Mouse (Mus musculus) spleen, postnatal 36 days (tissue): Measurements from ENCODE around the gene Trappc1.
A peak's percentile ranks its signal among the peaks of the same experiment; 100 is the strongest.

Experiments
- DNase-seq, 2 experiments: peaks; one replicate each; pipeline ENCODE4 v3.0.0; 2022; ENCODE audit warnings: low spot score in 2 of 2, mixed read lengths in 1 of 2

Gene Trappc1

GRCm38 (mm10) chr11:69369990-69370816 lies 46.4 kb downstream of the Trappc1 start:
- no peak for DNase-seq

GRCm38 (mm10) chr11:69370817-69371215 lies 47.0 kb downstream of the Trappc1 start:
- DNase-seq, result no peak

DNA sequence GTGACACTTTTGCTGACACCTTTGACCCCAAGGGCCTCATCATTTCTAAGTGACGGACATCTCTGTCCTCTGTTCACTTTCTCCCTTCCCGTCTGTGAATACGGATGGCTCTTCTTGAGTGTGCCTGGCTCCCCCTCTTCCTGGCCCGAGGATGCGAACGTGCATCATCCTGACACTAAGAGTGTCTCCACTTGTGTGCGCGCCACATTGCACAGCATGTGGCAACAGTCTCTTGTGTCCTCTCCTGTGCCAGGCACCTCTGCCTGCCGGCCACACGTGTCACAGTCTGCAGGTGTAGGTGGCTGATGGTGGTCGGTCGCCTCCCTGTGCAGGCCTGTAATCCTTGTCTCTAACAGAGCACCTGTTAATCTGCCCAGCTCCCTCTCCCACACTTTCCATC lies 47.8 kb downstream of the Trappc1 start:
- DNase-seq, result no peak

DNA sequence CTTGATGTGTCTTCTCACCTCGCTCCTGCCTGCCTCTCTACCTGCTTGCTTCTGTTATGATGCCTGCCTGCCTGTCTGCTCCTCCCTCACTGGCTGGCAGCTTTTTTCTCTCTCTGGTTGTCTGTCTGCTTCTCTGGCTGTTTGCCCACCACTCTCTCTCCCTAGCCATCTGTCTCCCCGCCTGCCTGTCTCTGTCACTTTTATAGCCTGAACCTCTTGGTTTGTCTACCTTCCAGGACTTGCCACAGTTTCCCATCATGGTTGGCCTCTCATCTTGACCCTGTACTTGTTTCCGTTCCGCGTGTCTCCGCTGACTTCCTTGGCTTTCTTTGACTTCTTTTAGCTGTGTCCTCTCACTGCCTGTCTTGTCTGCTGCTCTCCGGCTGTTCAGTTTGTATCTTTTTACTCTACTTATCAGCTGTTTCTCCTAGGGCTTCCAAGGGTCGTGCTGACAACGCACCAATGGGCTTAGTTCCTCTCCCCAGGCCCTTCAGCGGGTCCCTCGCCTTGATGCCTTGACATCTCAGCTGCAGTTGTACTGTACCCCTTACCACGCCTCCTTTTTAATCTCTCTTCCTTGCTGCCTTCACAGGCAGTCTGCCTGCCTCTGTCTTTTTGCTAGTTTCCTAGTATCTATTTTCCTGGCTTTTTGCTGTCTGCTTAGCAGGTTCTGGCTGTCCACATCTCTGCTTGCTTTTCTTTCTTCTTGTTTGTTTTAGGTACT lies 48.4 kb downstream of the Trappc1 start:
- DNase-seq, result no peak

DNA sequence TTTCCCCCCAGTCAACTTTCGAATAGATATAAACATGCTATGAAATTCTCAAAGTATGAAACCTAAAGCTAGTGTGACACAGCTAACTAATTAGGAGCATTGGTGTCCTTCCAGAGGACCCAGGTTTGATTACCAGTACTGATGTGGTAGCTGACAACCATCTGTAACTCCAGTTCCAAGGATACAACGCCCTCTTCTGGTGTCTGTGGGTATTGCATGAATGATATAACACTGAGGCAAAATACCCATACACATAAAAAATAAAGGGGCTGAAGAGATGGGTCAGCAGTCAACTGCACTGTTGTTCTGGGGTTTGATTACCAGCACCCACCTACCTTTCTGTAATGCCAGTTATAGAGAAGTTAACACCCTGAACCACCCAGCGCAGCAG lies 49.0 kb downstream of the Trappc1 start:
- DNase-seq, result no peak

DNA sequence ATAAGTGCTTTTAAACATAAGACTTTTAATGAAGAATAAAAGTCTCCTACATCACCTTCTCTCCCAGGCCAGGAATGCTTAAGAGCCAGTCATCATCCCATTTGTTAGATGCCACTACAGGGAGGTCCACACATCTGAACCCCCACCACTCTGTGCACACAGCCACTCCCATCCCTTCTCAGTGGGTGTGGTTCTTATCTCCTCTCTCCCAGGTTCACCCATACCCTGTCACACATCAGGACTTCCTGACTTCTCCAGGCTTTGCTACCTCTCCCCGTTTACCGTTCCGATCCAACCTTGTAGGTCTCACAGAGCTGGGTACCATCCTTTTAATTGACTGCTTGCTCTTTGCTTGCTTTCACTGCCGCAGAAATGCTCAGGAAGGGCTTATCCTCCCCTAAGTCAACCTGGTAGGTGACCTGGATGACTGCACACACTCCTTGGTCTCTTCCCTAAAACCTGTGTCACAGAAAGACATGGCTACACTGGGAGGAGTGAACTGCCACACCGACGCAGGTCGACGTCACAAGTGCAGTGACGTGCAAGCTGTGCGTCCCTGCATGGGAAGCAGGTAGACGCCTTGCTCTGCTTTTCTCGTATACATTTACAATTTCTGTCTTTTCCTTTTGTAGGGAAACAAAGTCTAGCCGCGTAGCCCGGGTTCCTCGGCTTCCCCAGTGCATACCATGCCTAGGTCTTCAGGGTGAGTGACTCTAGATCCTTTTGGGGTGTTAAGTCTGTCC lies 49.6 kb downstream of the Trappc1 start:
- DNase-seq, result peak in 1 of 2 experiments; percentile 60
